Mouse (Mus musculus) myocyte (in vitro differentiated cells): ENCODE measurements around the gene Kti12.

Experiments
- E2F4 ChIP-seq: IDR thresholded peaks from one replicate; pipeline ENCODE4 v1.6.1; 2011; ENCODE audit warnings: mild to moderate bottlenecking, control low read depth, moderate library complexity; ENCODE audit not compliant: insufficient read depth
- MAX ChIP-seq: IDR thresholded peaks from one replicate; pipeline ENCODE4 v1.6.1; 2011; ENCODE audit warnings: low read depth, mild to moderate bottlenecking, control low read depth
- MYOD1 ChIP-seq, 3 experiments: IDR thresholded peaks; one replicate each; pipeline ENCODE4 v1.6.1; 2011; ENCODE audit warnings: control low read depth in 2 of 3, low read depth in 2 of 3, mild to moderate bottlenecking in 2 of 3, moderate library complexity in 1 of 3; ENCODE audit not compliant: insufficient read length in 2 of 3, control insufficient read depth in 1 of 3
- MYOG ChIP-seq, 3 experiments: IDR thresholded peaks; one replicate each; pipeline ENCODE4 v1.6.1; 2011; ENCODE audit warnings: control low read depth in 2 of 3, low read depth in 2 of 3, mild to moderate bottlenecking in 2 of 3; ENCODE audit not compliant: insufficient read length in 2 of 3, control insufficient read depth in 1 of 3, insufficient read depth in 1 of 3
- POLR2A ChIP-seq: IDR thresholded peaks from one replicate; pipeline ENCODE4 v1.6.1; 2011; ENCODE audit warnings: low read depth, mild to moderate bottlenecking, control low read depth, moderate library complexity; ENCODE audit not compliant: insufficient read length
- POLR2AphosphoS2 ChIP-seq: IDR thresholded peaks from one replicate; pipeline ENCODE4 v1.6.1; 2011; ENCODE audit warnings: low read depth, control low read depth; ENCODE audit not compliant: insufficient read length
- REST ChIP-seq: IDR thresholded peaks from one replicate; pipeline ENCODE4 v1.6.1; 2011; ENCODE audit warnings: mild to moderate bottlenecking, control low read depth, moderate library complexity; ENCODE audit not compliant: insufficient read depth, insufficient read length
- SRF ChIP-seq: IDR thresholded peaks from one replicate; pipeline ENCODE4 v1.6.1; 2011; ENCODE audit warnings: low read depth; ENCODE audit not compliant: control insufficient read depth, insufficient read length
- TCF12 ChIP-seq: IDR thresholded peaks from one replicate; pipeline ENCODE4 v1.6.1; 2011; ENCODE audit warnings: mild to moderate bottlenecking, control low read depth; ENCODE audit not compliant: poor library complexity, insufficient read depth, severe bottlenecking
- USF1 ChIP-seq: IDR thresholded peaks from one replicate; pipeline ENCODE4 v1.6.1; 2011; ENCODE audit warnings: low read depth, mild to moderate bottlenecking, control low read depth, moderate library complexity

DNA sequence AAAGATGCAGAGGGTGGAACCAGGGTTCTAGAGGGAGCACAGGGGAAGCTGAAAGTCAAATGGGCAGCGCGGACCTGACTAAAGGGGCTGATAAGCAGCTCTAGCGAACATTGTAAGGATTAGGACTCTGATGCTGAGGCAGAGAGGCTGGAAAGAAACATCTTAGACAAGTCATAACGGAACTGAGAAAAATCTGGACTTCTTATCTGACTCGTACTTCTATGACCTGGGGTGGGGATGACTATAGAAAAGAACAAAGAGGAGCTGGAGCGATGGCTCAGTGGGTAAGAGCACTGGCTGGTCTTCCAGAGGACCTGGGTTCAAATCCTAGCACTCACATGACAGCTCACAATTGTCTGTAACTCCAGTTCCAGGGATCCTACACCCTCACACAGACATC is 30.3 kb downstream of the Kti12 start:
- TF ChIP-seq TCF12 (no peak), POLR2A (no peak), MAX (no peak), SRF (no peak), USF1 (no peak), MYOG (IDR thresholded peaks at IDR 0.05; ENCODE audit: control insufficient read depth in 1 of 3, insufficient read depth in 1 of 3, insufficient read length in 2 of 3, low read depth in 2 of 3) (no peak), REST (no peak), POLR2AphosphoS2 (no peak), E2F4 (no peak), MYOD1 (IDR thresholded peaks at IDR 0.05; ENCODE audit: control insufficient read depth in 1 of 3, insufficient read length in 2 of 3, low read depth in 2 of 3) (no peak)
